Mouse (Mus musculus) myocyte (in vitro differentiated cells): ENCODE measurements around the gene Igfbp4.

Experiments
- CEBPB ChIP-seq: IDR thresholded peaks from 2 replicates; pipeline ENCODE4 v1.6.1; 2011; ENCODE audit warnings: mild to moderate bottlenecking, moderate library complexity; ENCODE audit not compliant: poor library complexity, insufficient read depth, severe bottlenecking
- E2F4 ChIP-seq: IDR thresholded peaks from one replicate; pipeline ENCODE4 v1.6.1; 2011; ENCODE audit warnings: mild to moderate bottlenecking, control low read depth, moderate library complexity; ENCODE audit not compliant: insufficient read depth
- MAX ChIP-seq: IDR thresholded peaks from one replicate; pipeline ENCODE4 v1.6.1; 2011; ENCODE audit warnings: low read depth, mild to moderate bottlenecking, control low read depth
- MYOD1 ChIP-seq, 3 experiments: IDR thresholded peaks; one replicate each; pipeline ENCODE4 v1.6.1; 2011; ENCODE audit warnings: control low read depth in 2 of 3, low read depth in 2 of 3, mild to moderate bottlenecking in 2 of 3, moderate library complexity in 1 of 3; ENCODE audit not compliant: insufficient read length in 2 of 3, control insufficient read depth in 1 of 3
- MYOG ChIP-seq, 3 experiments: IDR thresholded peaks; one replicate each; pipeline ENCODE4 v1.6.1; 2011; ENCODE audit warnings: control low read depth in 2 of 3, low read depth in 2 of 3, mild to moderate bottlenecking in 2 of 3; ENCODE audit not compliant: insufficient read length in 2 of 3, control insufficient read depth in 1 of 3, insufficient read depth in 1 of 3
- POLR2A ChIP-seq: IDR thresholded peaks from one replicate; pipeline ENCODE4 v1.6.1; 2011; ENCODE audit warnings: low read depth, mild to moderate bottlenecking, control low read depth, moderate library complexity; ENCODE audit not compliant: insufficient read length
- POLR2AphosphoS2 ChIP-seq: IDR thresholded peaks from one replicate; pipeline ENCODE4 v1.6.1; 2011; ENCODE audit warnings: low read depth, control low read depth; ENCODE audit not compliant: insufficient read length
- REST ChIP-seq: IDR thresholded peaks from one replicate; pipeline ENCODE4 v1.6.1; 2011; ENCODE audit warnings: mild to moderate bottlenecking, control low read depth, moderate library complexity; ENCODE audit not compliant: insufficient read depth, insufficient read length
- SRF ChIP-seq: IDR thresholded peaks from one replicate; pipeline ENCODE4 v1.6.1; 2011; ENCODE audit warnings: low read depth; ENCODE audit not compliant: control insufficient read depth, insufficient read length
- TCF12 ChIP-seq: IDR thresholded peaks from one replicate; pipeline ENCODE4 v1.6.1; 2011; ENCODE audit warnings: mild to moderate bottlenecking, control low read depth; ENCODE audit not compliant: poor library complexity, insufficient read depth, severe bottlenecking
- USF1 ChIP-seq: IDR thresholded peaks from one replicate; pipeline ENCODE4 v1.6.1; 2011; ENCODE audit warnings: low read depth, mild to moderate bottlenecking, control low read depth, moderate library complexity

DNA sequence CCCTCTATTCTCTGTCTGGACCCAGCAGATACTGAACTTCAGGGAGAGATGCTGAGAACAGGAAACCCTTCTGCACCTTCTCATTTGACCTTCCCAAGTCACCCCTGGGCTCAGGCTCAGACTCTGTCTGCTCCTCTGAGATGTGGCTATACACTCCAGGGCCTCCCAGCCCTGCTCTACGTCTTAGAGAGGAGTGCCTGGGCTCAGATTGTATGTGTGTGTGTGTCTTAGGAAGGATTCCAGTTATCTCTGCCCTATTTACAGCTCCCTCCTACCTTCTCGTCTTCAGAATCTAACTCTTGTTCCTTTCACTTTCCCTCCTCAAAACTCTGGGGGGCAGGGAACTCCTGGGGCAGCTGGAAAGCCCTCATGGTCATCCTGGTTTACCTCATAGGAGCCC lies 47.4 kb downstream of the Igfbp4 start:
- no peak for TF ChIP-seq POLR2A
- TF ChIP-seq TCF12: no peak
- no peak for TF ChIP-seq MAX
- TF ChIP-seq MYOG (IDR thresholded peaks at IDR 0.05; ENCODE audit: control insufficient read depth in 1 of 3, insufficient read depth in 1 of 3, insufficient read length in 2 of 3, low read depth in 2 of 3): no peak
- TF ChIP-seq USF1: no peak
- no peak for TF ChIP-seq E2F4
- TF ChIP-seq SRF: no peak
- no peak for TF ChIP-seq POLR2AphosphoS2
- no peak for TF ChIP-seq CEBPB
- TF ChIP-seq REST: no peak
- TF ChIP-seq MYOD1 (IDR thresholded peaks at IDR 0.05; ENCODE audit: control insufficient read depth in 1 of 3, insufficient read length in 2 of 3, low read depth in 2 of 3): no peak
